Mouse (Mus musculus): ENCODE measurements around the gene Mrpl39.

- TF ChIP-seq POLR2A (IDR thresholded peaks at IDR 0.05; ENCODE audit: extremely low read depth, insufficient read depth, low read length) (no peak), CTCF (IDR thresholded peaks at IDR 0.05; ENCODE audit: low read depth, low read length) (no peak)
These were observed 18.6 kb downstream of the Mrpl39 start for GRCm38 (mm10) chr16:84716724-84717617.

All from liver, adult 2 months (tissue).